Mouse (Mus musculus): ENCODE measurements around the gene Pck2.

DNA sequence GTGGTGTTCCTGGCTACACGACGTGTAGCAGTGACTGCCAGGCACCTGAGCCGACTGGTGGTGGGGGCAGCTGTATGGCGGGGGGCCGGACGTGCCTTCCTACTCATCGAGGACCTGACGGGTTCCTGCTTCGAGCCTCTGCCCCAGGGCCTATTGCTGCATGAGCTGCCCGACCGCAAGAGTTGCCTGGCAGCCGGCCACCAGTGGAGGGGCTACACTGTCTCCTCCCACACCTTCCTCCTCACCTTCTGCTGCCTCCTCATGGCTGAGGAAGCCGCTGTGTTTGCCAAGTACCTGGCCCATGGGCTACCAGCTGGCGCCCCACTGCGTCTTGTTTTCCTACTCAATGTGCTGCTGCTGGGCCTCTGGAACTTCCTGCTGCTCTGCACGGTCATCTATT lies 36.3 kb downstream of the Pck2 start:
- no peak for TF ChIP-seq POLR2A (IDR thresholded peaks at IDR 0.05; ENCODE audit: insufficient read length, low read depth)
- TF ChIP-seq POLR2AphosphoS2 (IDR thresholded peaks at IDR 0.05; ENCODE audit: insufficient read length, low read depth), result no peak
- no peak for TF ChIP-seq CEBPB (IDR thresholded peaks at IDR 0.05; ENCODE audit: insufficient read depth, poor library complexity, severe bottlenecking)
- TF ChIP-seq TCF12 (IDR thresholded peaks at IDR 0.05; ENCODE audit: insufficient read depth, poor library complexity, severe bottlenecking), result no peak
- TF ChIP-seq MAX (IDR thresholded peaks at IDR 0.05; ENCODE audit: low read depth), result no peak

Data from myocyte (in vitro differentiated cells).